Mouse (Mus musculus) stomach, postnatal 0 days (tissue): ENCODE results near the gene Tubb5.

Source experiments
- CTCF ChIP-seq: IDR thresholded peaks from 2 replicates; pipeline ENCODE4 v1.5.1; 2016; ENCODE audit warnings: antibody characterized with exemption, low read depth, mild to moderate bottlenecking, moderate library complexity
- EP300 ChIP-seq: optimal IDR thresholded peaks from 2 replicates; pipeline ENCODE3; 2016; ENCODE audit warnings: antibody characterized with exemption

- TF ChIP-seq EP300 (no peak), CTCF (peak; percentile 73)
These were observed 23.2 kb upstream of the Tubb5 start, which contains the start of gene Nrm for GRCm38 (mm10) chr17:35861198-35861857.
